Comparison of ENCODE assay signal across 23 mouse cellular contexts in genomic region chr1:194630498-194631056, GRCm38 (mm10). TPM values are rescaled to one million over a fixed set of nuclear protein-coding genes. Genes with fewer than 3 reads are reported as not detected.
DNase-seq lines count a peak whose midpoint lies in the region; ATAC-seq and TF ChIP-seq lines count a peak whose summit lies in the region.
"Had no signal": no experiment of that assay in that cellular context is flagged by ENCODE, and none has a peak within 500 bp of the region (broad histone marks: within the 10 kb centered on the region; RNA-seq: fewer than 3 reads in every experiment).

No protein-coding gene starts in this region.

- no peaks in the 10 kb centered on the region for H3K9me3 ChIP-seq in forebrain, embryonic 10.5 days
- H3K9me3 ChIP-seq in forebrain, embryonic 11.5 days (ENCODE audit: control insufficient read depth, low read length): no peaks in the 10 kb centered on the region
- H3K9me3 ChIP-seq in forebrain, embryonic 12.5 days: no peaks in the 10 kb centered on the region
- H3K9me3 ChIP-seq in limb, embryonic 10.5 days (replicated peaks): no peaks in the 10 kb centered on the region
- H3K9me3 ChIP-seq: embryonic facial prominence, embryonic 12.5 days; limb, embryonic 12.5 days; liver, embryonic 12.5 days had no signal

- H3K36me3 ChIP-seq in forebrain, embryonic 10.5 days (replicated peaks): no peaks in the 10 kb centered on the region
- no peaks in the 10 kb centered on the region for H3K36me3 ChIP-seq in forebrain, embryonic 11.5 days (ENCODE audit: control insufficient read depth, insufficient read depth, low read length)
- H3K36me3 ChIP-seq in forebrain, embryonic 12.5 days (replicated peaks): no peaks in the 10 kb centered on the region
- no peaks in the 10 kb centered on the region for H3K36me3 ChIP-seq in limb, embryonic 10.5 days
- H3K36me3 ChIP-seq: embryonic facial prominence, embryonic 12.5 days; limb, embryonic 12.5 days; liver, embryonic 12.5 days had no signal

- DNase-seq in forebrain, embryonic 10.5 days (ENCODE audit: extremely low spot score, low spot score): no peak
- no peak for DNase-seq in forebrain, embryonic 11.5 days (ENCODE audit: low spot score)
- no peak for DNase-seq in left cerebral cortex, adult 2 months (ENCODE audit: extremely low spot score in 1 of 2, low spot score in 2 of 2)
- no peak for DNase-seq in left cerebral cortex, postnatal 14 days (ENCODE audit: low spot score in 2 of 2)
- no peak for DNase-seq in limb, embryonic 10.5 days (ENCODE audit: low spot score)
- DNase-seq in urinary bladder, postnatal 10 days (ENCODE audit: low spot score): no peak
- DNase-seq in T-cell, adult 2 months (ENCODE audit: low spot score): no peak
- DNase-seq: adrenal gland, adult 8-10 months; cerebellum, adult 11 months; gastrocnemius, postnatal 25 days; heart, postnatal 14 days; kidney, adult 2 months; kidney, postnatal 14 days; lung, adult 2 months; right cerebral cortex, postnatal 14 days; spleen, adult 18-20 months; thymus, postnatal 25 days had no signal

- intact Hi-C loops in left cerebral cortex, adult 2 months (cut with DNase I): no loop called here
- intact Hi-C loops in left cerebral cortex, postnatal 14 days (cut with DNase I): loop anchor here (5.0 kb wide), 1 partner anchor 332 kb away; no protein-coding TSS in a partner anchor

- H3K27ac ChIP-seq in forebrain, embryonic 10.5 days: 0 out of 2 replicates have a peak overlapping the region, but pooled peaks have one; percentile 35
- no peak overlapping the region for H3K27ac ChIP-seq in forebrain, embryonic 11.5 days (ENCODE audit: low read depth, low read length)
- H3K27ac ChIP-seq in left cerebral cortex, adult 2 months: 0 out of 2 replicates have a peak overlapping the region, but pooled peaks have one; percentile 10
- H3K27ac ChIP-seq in forebrain, embryonic 12.5 days: peak overlapping the region; percentile 61
- peak overlapping the region; percentile 19; the same call in 1 of the 2 replicates for H3K27ac ChIP-seq in limb, embryonic 10.5 days
- H3K27ac ChIP-seq: embryonic facial prominence, embryonic 12.5 days; limb, embryonic 12.5 days; liver, embryonic 12.5 days had no signal

- H3K4me2 ChIP-seq in forebrain, embryonic 11.5 days (ENCODE audit: low read depth, low read length, severe bottlenecking): no peak overlapping the region
- no peak overlapping the region for H3K4me2 ChIP-seq in forebrain, embryonic 12.5 days
- H3K4me2 ChIP-seq: embryonic facial prominence, embryonic 12.5 days; heart, embryonic 11.5 days; limb, embryonic 12.5 days; liver, embryonic 12.5 days had no signal

- WGBS in forebrain, embryonic 10.5 days: 56% methylated on average over 1 of the region's 1 CpGs
- WGBS in forebrain, embryonic 11.5 days: 51% methylated on average over 1 of the region's 1 CpGs
- WGBS in forebrain, embryonic 12.5 days: 31% methylated on average over 1 of the region's 1 CpGs
- WGBS in limb, embryonic 10.5 days: 45% methylated on average over 1 of the region's 1 CpGs

- peaks cover 27% of the 10 kb centered on the region for H3K27me3 ChIP-seq in forebrain, embryonic 10.5 days (ENCODE audit: poor library complexity, severe bottlenecking)
- H3K27me3 ChIP-seq in forebrain, embryonic 11.5 days (ENCODE audit: control insufficient read depth, insufficient read depth, low read length): no peaks in the 10 kb centered on the region
- H3K27me3 ChIP-seq in forebrain, embryonic 12.5 days: no peaks in the 10 kb centered on the region
- H3K27me3 ChIP-seq in limb, embryonic 10.5 days (ENCODE audit: low read depth, poor library complexity, severe bottlenecking): no peaks in the 10 kb centered on the region
- H3K27me3 ChIP-seq: embryonic facial prominence, embryonic 12.5 days; limb, embryonic 12.5 days; liver, embryonic 12.5 days had no signal

- TF ChIP-seq CTCF in left cerebral cortex, adult 2 months (IDR thresholded peaks at IDR 0.05): no peak

- no peak for ATAC-seq in forebrain, embryonic 11.5 days (replicated peaks; ENCODE audit: low FRiP score)
- no peak; the same call in 1 of the 2 replicates for ATAC-seq in forebrain, embryonic 12.5 days (ENCODE audit: low FRiP score)
- ATAC-seq: liver, embryonic 12.5 days had no signal

- H3K9ac ChIP-seq in forebrain, embryonic 11.5 days (ENCODE audit: low read length): no peak overlapping the region
- no peak overlapping the region for H3K9ac ChIP-seq in forebrain, embryonic 12.5 days
- H3K9ac ChIP-seq: embryonic facial prominence, embryonic 12.5 days; limb, embryonic 12.5 days; liver, embryonic 12.5 days had no signal

- peaks cover 68% of the 10 kb centered on the region for H3K4me1 ChIP-seq in forebrain, embryonic 10.5 days
- H3K4me1 ChIP-seq in forebrain, embryonic 11.5 days (replicated peaks; ENCODE audit: control insufficient read depth, insufficient read depth, low read length): peaks cover 12% of the 10 kb centered on the region; the same call in 1 of the 2 replicates
- H3K4me1 ChIP-seq in forebrain, embryonic 12.5 days: peaks cover 71% of the 10 kb centered on the region
- peaks cover 82% of the 10 kb centered on the region for H3K4me1 ChIP-seq in limb, embryonic 10.5 days

- H3K4me3 ChIP-seq in forebrain, embryonic 10.5 days: no peak overlapping the region
- H3K4me3 ChIP-seq in forebrain, embryonic 11.5 days (ENCODE audit: low read depth, low read length): no peak overlapping the region
- no peak overlapping the region for H3K4me3 ChIP-seq in left cerebral cortex, adult 2 months
- H3K4me3 ChIP-seq in forebrain, embryonic 12.5 days (replicated peaks): no peak overlapping the region
- no peak overlapping the region for H3K4me3 ChIP-seq in limb, embryonic 10.5 days
- H3K4me3 ChIP-seq: embryonic facial prominence, embryonic 12.5 days; erythroblast, embryonic 14.5 days; limb, embryonic 12.5 days; liver, embryonic 12.5 days had no signal

RNA-seq across cellular contexts. Expression of gene Plxna2, which starts 12.6 kb away (rescaled TPM):
- 6.5 and 7.4 TPM in 2 replicates for polyA plus RNA-seq in forebrain, embryonic 10.5 days (2016; fragmentation: Nextera tagmentation; extraction: Ambion mirVana)
- 19.0 and 22.5 TPM in 2 replicates for polyA plus RNA-seq in forebrain, embryonic 11.5 days (2014; fragmentation: Nextera tagmentation; extraction: Ambion mirVana)
- 10 to 100 TPM; 95.0 to 97.9 TPM for total RNA-seq in left cerebral cortex, adult 2 months (2021)
- 100 to 1,000 TPM in 1 of 2 experiments, 10 to 100 TPM in 1; 93.9 to 106 TPM for total RNA-seq in left cerebral cortex, postnatal 14 days (2021)
- polyA plus RNA-seq in forebrain, embryonic 12.5 days (2016; fragmentation: Nextera tagmentation; extraction: Ambion mirVana): 34.0 and 42.6 TPM in 2 replicates
- polyA plus RNA-seq in limb, embryonic 10.5 days (2016; fragmentation: Nextera tagmentation; extraction: Ambion mirVana): 6.4 TPM in 2 replicates
